ENCODE assay signal across 18 mouse cellular contexts in genomic region chr9:45010461-45010860, GRCm38 (mm10). TPM values are rescaled to one million over a fixed set of nuclear protein-coding genes. Genes with fewer than 3 reads are reported as not detected.
DNase-seq lines count a peak whose midpoint lies in the region; ATAC-seq and TF ChIP-seq lines count a peak whose summit lies in the region.
"Had no signal": no experiment of that assay in that cellular context is flagged by ENCODE, and none has a peak within 500 bp of the region (broad histone marks: within the 10 kb centered on the region; RNA-seq: fewer than 3 reads in every experiment).

No protein-coding gene starts in this region.

- no peaks in the 10 kb centered on the region for H3K9me3 ChIP-seq in forebrain, embryonic 14.5 days (replicated peaks; ENCODE audit: control insufficient read depth, low read length)
- no peaks in the 10 kb centered on the region for H3K9me3 ChIP-seq in forebrain, embryonic 12.5 days
- H3K9me3 ChIP-seq: neural tube, embryonic 13.5 days had no signal

- H3K27me3 ChIP-seq in forebrain, embryonic 14.5 days (replicated peaks; ENCODE audit: control insufficient read depth, insufficient read depth, low read length): no peaks in the 10 kb centered on the region
- H3K27me3 ChIP-seq in forebrain, embryonic 12.5 days: peaks cover 4% of the 10 kb centered on the region; the same call in 1 of the 2 replicates
- H3K27me3 ChIP-seq in spleen, adult 2 months (ENCODE audit: control insufficient read depth, insufficient read depth, low read length): no peaks in the 10 kb centered on the region
- H3K27me3 ChIP-seq: neural tube, embryonic 13.5 days had no signal

- no peaks in the 10 kb centered on the region for H3K36me3 ChIP-seq in forebrain, embryonic 14.5 days (ENCODE audit: control insufficient read depth, insufficient read depth, low read length)
- no peaks in the 10 kb centered on the region for H3K36me3 ChIP-seq in forebrain, embryonic 12.5 days (replicated peaks)
- no peaks in the 10 kb centered on the region for H3K36me3 ChIP-seq in spleen, adult 2 months (ENCODE audit: control insufficient read depth, insufficient read depth, low read length)
- H3K36me3 ChIP-seq: neural tube, embryonic 13.5 days had no signal

- TF ChIP-seq POLR2A in spleen, adult 2 months (IDR thresholded peaks at IDR 0.05; ENCODE audit: low read depth, low read length): no peak
- TF ChIP-seq POLR2A in brain, embryonic 14.5 days (IDR thresholded peaks at IDR 0.05; ENCODE audit: borderline replicate concordance, extremely low read depth, insufficient read depth, insufficient read length, poor library complexity, severe bottlenecking): no peak

- 82% methylated on average over 4 of the region's 4 CpGs for WGBS in forebrain, embryonic 14.5 days
- 81% methylated on average over 4 of the region's 4 CpGs for WGBS in forebrain, embryonic 12.5 days
- 49% methylated on average over 4 of the region's 4 CpGs for WGBS in spleen, adult 2 months

- no peak overlapping the region for H3K9ac ChIP-seq in forebrain, embryonic 14.5 days (ENCODE audit: low read length)
- no peak overlapping the region for H3K9ac ChIP-seq in forebrain, embryonic 12.5 days
- H3K9ac ChIP-seq: neural tube, embryonic 13.5 days had no signal

- H3K4me1 ChIP-seq in forebrain, embryonic 14.5 days (ENCODE audit: control insufficient read depth, insufficient read depth, low read length): no peaks in the 10 kb centered on the region
- no peaks in the 10 kb centered on the region for H3K4me1 ChIP-seq in forebrain, embryonic 12.5 days
- H3K4me1 ChIP-seq in spleen, adult 2 months (ENCODE audit: control insufficient read depth, insufficient read depth, insufficient read length): no peaks in the 10 kb centered on the region
- H3K4me1 ChIP-seq: neural tube, embryonic 13.5 days had no signal

- peak; percentile 11 for DNase-seq in forebrain, embryonic 14.5 days (ENCODE audit: low spot score)
- peak in 1 of 2 experiments; percentile 35 for DNase-seq in spleen, adult 2 months (ENCODE audit: low read depth in 1 of 2, low spot score in 2 of 2)
- no peak for DNase-seq in spleen, adult 12 weeks (ENCODE audit: low spot score)
- peak; percentile 5 for DNase-seq in brain, embryonic 14.5 days (ENCODE audit: low read depth)
- peak; percentile 67 to 80 for DNase-seq in thymus, postnatal 36 days
- no peak for DNase-seq in urinary bladder, adult 2 months (ENCODE audit: low spot score)
- DNase-seq: cerebellum, adult 9-11 months; heart, postnatal 4 days; kidney, postnatal 25 days; liver; lung, adult 2 months had no signal

- H3K4me2 ChIP-seq in forebrain, embryonic 14.5 days (ENCODE audit: low read length): no peak overlapping the region
- no peak overlapping the region for H3K4me2 ChIP-seq in forebrain, embryonic 12.5 days
- H3K4me2 ChIP-seq: heart, embryonic 11.5 days; neural tube, embryonic 13.5 days had no signal

- no peak for TF ChIP-seq CTCF in spleen, adult 2 months (IDR thresholded peaks at IDR 0.05; ENCODE audit: extremely low read depth, insufficient read depth, insufficient read length, insufficient replicate concordance)
- no peak for TF ChIP-seq CTCF in brain, embryonic 14.5 days (IDR thresholded peaks at IDR 0.05; ENCODE audit: borderline replicate concordance, extremely low read depth, insufficient read depth, insufficient read length)

- no peak for ATAC-seq in forebrain, embryonic 14.5 days
- ATAC-seq in forebrain, embryonic 12.5 days (ENCODE audit: low FRiP score): no peak
- no peak for ATAC-seq in frontal cortex, adult (ENCODE audit: low TSS enrichment)
- ATAC-seq: intestine, postnatal 0 days had no signal

- no peak overlapping the region for H3K27ac ChIP-seq in forebrain, embryonic 14.5 days (ENCODE audit: low read depth, low read length)
- H3K27ac ChIP-seq in forebrain, embryonic 12.5 days: no peak overlapping the region
- H3K27ac ChIP-seq in spleen, adult 2 months (ENCODE audit: insufficient read depth, low read length): 0 out of 2 replicates have a peak overlapping the region, but pooled peaks have one; percentile 15
- H3K27ac ChIP-seq: neural tube, embryonic 13.5 days had no signal

- no peak overlapping the region for H3K4me3 ChIP-seq in forebrain, embryonic 14.5 days (ENCODE audit: low read depth, low read length)
- H3K4me3 ChIP-seq in forebrain, embryonic 12.5 days (replicated peaks): no peak overlapping the region
- no peak overlapping the region for H3K4me3 ChIP-seq in spleen, adult 2 months (ENCODE audit: extremely low read depth, insufficient read depth, insufficient read length)
- H3K4me3 ChIP-seq: neural tube, embryonic 13.5 days had no signal

RNA-seq across cellular contexts. Expression of gene Cd3e, which starts 1.0 kb away (rescaled TPM):
- not detected in 2 replicates for polyA plus RNA-seq in forebrain, embryonic 14.5 days (2014; fragmentation: Nextera tagmentation; extraction: Ambion mirVana)
- polyA plus RNA-seq in forebrain, embryonic 12.5 days (2016; fragmentation: Nextera tagmentation; extraction: Ambion mirVana): not detected in 2 replicates
- polyA plus RNA-seq in spleen, adult 2 months (2012; rRNA removed): 42.8 and 44.8 TPM in 2 replicates
- not detected in 2 replicates for polyA plus RNA-seq in brain, embryonic 14.5 days (2012; rRNA removed)
- polyA plus RNA-seq in urinary bladder, adult 2 months (2012; rRNA removed): 0.94 and 0.98 TPM in 2 replicates
- polyA plus RNA-seq: C2C12; heart, embryonic 11.5 days had no signal

RNA-seq across cellular contexts. Expression of gene Cd3d, which starts 28.9 kb away (rescaled TPM):
- polyA plus RNA-seq in forebrain, embryonic 14.5 days (2014; fragmentation: Nextera tagmentation; extraction: Ambion mirVana): not detected in 2 replicates
- polyA plus RNA-seq in forebrain, embryonic 12.5 days (2016; fragmentation: Nextera tagmentation; extraction: Ambion mirVana): not detected in 2 replicates
- polyA plus RNA-seq in spleen, adult 2 months (2012; rRNA removed): 19.6 and 24.0 TPM in 2 replicates
- polyA plus RNA-seq in brain, embryonic 14.5 days (2012; rRNA removed): not detected in 2 replicates
- polyA plus RNA-seq in urinary bladder, adult 2 months (2012; rRNA removed): 0.55 and 0.68 TPM in 2 replicates
- polyA plus RNA-seq: C2C12; heart, embryonic 11.5 days; midbrain, postnatal 0 days; neural tube, embryonic 13.5 days had no signal

RNA-seq across cellular contexts. Expression of gene Mpzl2, which starts 29.1 kb away (rescaled TPM):
- polyA plus RNA-seq in forebrain, embryonic 14.5 days (2014; fragmentation: Nextera tagmentation; extraction: Ambion mirVana): 0.18 and 0.38 TPM in 2 replicates
- polyA plus RNA-seq in forebrain, embryonic 12.5 days (2016; fragmentation: Nextera tagmentation; extraction: Ambion mirVana): 1.2 and 1.5 TPM in 2 replicates
- 0.49 TPM in 2 replicates for polyA plus RNA-seq in spleen, adult 2 months (2012; rRNA removed)
- 1.6 and 1.7 TPM in 2 replicates for polyA plus RNA-seq in brain, embryonic 14.5 days (2012; rRNA removed)
- 53.5 and 62.3 TPM in 2 replicates for polyA plus RNA-seq in urinary bladder, adult 2 months (2012; rRNA removed)
- polyA plus RNA-seq: C2C12 had no signal

RNA-seq across cellular contexts. Expression of gene Cd3g, which starts 30.2 kb away (rescaled TPM):
- not detected in 2 replicates for polyA plus RNA-seq in forebrain, embryonic 14.5 days (2014; fragmentation: Nextera tagmentation; extraction: Ambion mirVana)
- polyA plus RNA-seq in forebrain, embryonic 12.5 days (2016; fragmentation: Nextera tagmentation; extraction: Ambion mirVana): 0.19 TPM in 1 of 2 replicates, not detected in the other
- polyA plus RNA-seq in spleen, adult 2 months (2012; rRNA removed): 12.8 and 14.5 TPM in 2 replicates
- polyA plus RNA-seq in brain, embryonic 14.5 days (2012; rRNA removed): not detected in 2 replicates
- 1.5 and 1.8 TPM in 2 replicates for polyA plus RNA-seq in urinary bladder, adult 2 months (2012; rRNA removed)
- polyA plus RNA-seq: C2C12; heart, embryonic 11.5 days; midbrain, postnatal 0 days; neural tube, embryonic 13.5 days had no signal

RNA-seq across cellular contexts. Expression of gene Mpzl3, which starts 44.5 kb away (rescaled TPM):
- 1.3 and 1.5 TPM in 2 replicates for polyA plus RNA-seq in forebrain, embryonic 14.5 days (2014; fragmentation: Nextera tagmentation; extraction: Ambion mirVana)
- polyA plus RNA-seq in forebrain, embryonic 12.5 days (2016; fragmentation: Nextera tagmentation; extraction: Ambion mirVana): 1.7 and 2.4 TPM in 2 replicates
- 1.7 and 2.2 TPM in 2 replicates for polyA plus RNA-seq in spleen, adult 2 months (2012; rRNA removed)
- 0.86 and 1.7 TPM in 2 replicates for polyA plus RNA-seq in brain, embryonic 14.5 days (2012; rRNA removed)
- 11.0 and 11.4 TPM in 2 replicates for polyA plus RNA-seq in urinary bladder, adult 2 months (2012; rRNA removed)

Comparison
In these comparisons a context has a peak if more than half of its experiments do, and no peak if none do; other contexts are left out.
1. DNase-seq: peak in forebrain, embryonic 14.5 days (single experiment), brain, embryonic 14.5 days (single experiment) and thymus, postnatal 36 days (2 of 2); none in spleen, adult 12 weeks (single experiment) and urinary bladder, adult 2 months (single experiment).
2. RNA of gene Cd3e, which starts 1.0 kb away (polyA plus RNA-seq): 42.8 to 44.8 TPM in spleen, adult 2 months; 0.94 to 0.98 TPM in urinary bladder, adult 2 months, not detected in forebrain, embryonic 14.5 days, not detected in forebrain, embryonic 12.5 days and not detected in brain, embryonic 14.5 days; every median in the first group is over 10 times any median in the second.
3. RNA of gene Cd3d, which starts 28.9 kb away (polyA plus RNA-seq): 19.6 to 24.0 TPM in spleen, adult 2 months; 0.55 to 0.68 TPM in urinary bladder, adult 2 months, not detected in forebrain, embryonic 14.5 days, not detected in forebrain, embryonic 12.5 days and not detected in brain, embryonic 14.5 days; every median in the first group is over 10 times any median in the second.
4. RNA of gene Mpzl2, which starts 29.1 kb away (polyA plus RNA-seq): 53.5 to 62.3 TPM in urinary bladder, adult 2 months; 1.6 to 1.7 TPM in brain, embryonic 14.5 days, 1.2 to 1.5 TPM in forebrain, embryonic 12.5 days, 0.49 TPM in spleen, adult 2 months and 0.18 to 0.38 TPM in forebrain, embryonic 14.5 days; every median in the first group is over 10 times any median in the second.